25 mouse cellular contexts compared by ENCODE assay signal in the genomic region with DNA sequence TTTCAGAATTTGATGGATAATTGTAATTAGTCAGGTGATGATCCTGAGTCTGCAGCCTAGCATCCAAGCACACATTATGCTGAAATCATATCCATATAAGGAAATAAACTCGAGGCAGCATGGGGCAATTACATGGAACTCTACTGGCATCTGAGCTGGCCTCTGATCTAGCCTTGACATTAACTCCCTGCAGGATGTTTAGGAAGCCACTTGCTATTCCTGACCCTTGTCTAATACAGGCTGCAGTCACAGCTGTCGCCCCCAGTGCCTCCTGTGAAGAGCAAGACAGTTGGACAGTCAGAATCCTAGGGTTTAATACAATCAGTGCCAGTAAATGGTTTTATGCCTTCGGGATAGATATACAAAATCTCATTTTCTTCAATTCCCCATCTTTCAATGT.
A peak's percentile ranks its signal among the peaks of the same experiment; 100 is the strongest.
DNase-seq lines count a peak whose midpoint lies in the region; ATAC-seq and TF ChIP-seq lines count a peak whose summit lies in the region.
"Had no signal": no experiment of that assay in that cellular context is flagged by ENCODE, and none has a peak within 500 bp of the region (broad histone marks: within the 10 kb centered on the region; RNA-seq: fewer than 3 reads in every experiment).

No protein-coding gene starts in this region.

- H3K27ac ChIP-seq in hindbrain, embryonic 11.5 days (ENCODE audit: low read depth, low read length), result no peak overlapping the region
- no peak overlapping the region for H3K27ac ChIP-seq in hindbrain, embryonic 10.5 days
- no peak overlapping the region for H3K27ac ChIP-seq in midbrain, postnatal 0 days (ENCODE audit: low read depth, low read length)
- H3K27ac ChIP-seq in midbrain, embryonic 11.5 days (ENCODE audit: low read depth, low read length), result no peak overlapping the region
- peak overlapping the region; percentile 30; the same call in 1 of the 2 replicates for H3K27ac ChIP-seq in hindbrain, embryonic 12.5 days
- H3K27ac ChIP-seq in hindbrain, embryonic 15.5 days (replicated peaks), result no peak overlapping the region
- H3K27ac ChIP-seq: forebrain, embryonic 15.5 days; kidney, postnatal 0 days; liver, embryonic 14.5 days had no signal

- no peak overlapping the region for H3K9ac ChIP-seq in hindbrain, embryonic 11.5 days (ENCODE audit: low read depth, low read length)
- no peak overlapping the region for H3K9ac ChIP-seq in midbrain, postnatal 0 days (replicated peaks; ENCODE audit: low read length, poor library complexity, severe bottlenecking)
- H3K9ac ChIP-seq in midbrain, embryonic 11.5 days (ENCODE audit: low read length), result no peak overlapping the region
- no peak overlapping the region for H3K9ac ChIP-seq in hindbrain, embryonic 12.5 days
- H3K9ac ChIP-seq in hindbrain, embryonic 15.5 days, result no peak overlapping the region
- H3K9ac ChIP-seq: forebrain, embryonic 15.5 days; liver, embryonic 14.5 days had no signal

- peak; percentile 51; the same call in 1 of the 2 replicates for ATAC-seq in hindbrain, embryonic 11.5 days (ENCODE audit: low FRiP score)
- ATAC-seq in midbrain, postnatal 0 days (ENCODE audit: low FRiP score), result no peak
- no peak for ATAC-seq in midbrain, embryonic 11.5 days (ENCODE audit: low FRiP score)
- ATAC-seq in hindbrain, embryonic 12.5 days (ENCODE audit: low FRiP score), result peak; percentile 59; the same call in 1 of the 2 replicates
- ATAC-seq in hindbrain, embryonic 15.5 days (ENCODE audit: low FRiP score, low read depth), result peak; percentile 61; the same call in 1 of the 2 replicates
- ATAC-seq: forebrain, embryonic 15.5 days had no signal

- no peaks in the 10 kb centered on the region for H3K27me3 ChIP-seq in hindbrain, embryonic 11.5 days (ENCODE audit: control insufficient read depth, insufficient read depth, low read length)
- H3K27me3 ChIP-seq in hindbrain, embryonic 10.5 days (ENCODE audit: insufficient read depth, poor library complexity, severe bottlenecking), result no peaks in the 10 kb centered on the region
- H3K27me3 ChIP-seq in midbrain, postnatal 0 days (ENCODE audit: insufficient read depth, low read length), result no peaks in the 10 kb centered on the region
- no peaks in the 10 kb centered on the region for H3K27me3 ChIP-seq in midbrain, embryonic 11.5 days (ENCODE audit: control insufficient read depth, insufficient read depth, low read length)
- H3K27me3 ChIP-seq in hindbrain, embryonic 12.5 days, result no peaks in the 10 kb centered on the region
- H3K27me3 ChIP-seq in hindbrain, embryonic 15.5 days, result no peaks in the 10 kb centered on the region
- H3K27me3 ChIP-seq: forebrain, embryonic 15.5 days had no signal

- H3K9me3 ChIP-seq in hindbrain, embryonic 11.5 days (ENCODE audit: control insufficient read depth, low read length), result no peaks in the 10 kb centered on the region
- H3K9me3 ChIP-seq in hindbrain, embryonic 10.5 days, result no peaks in the 10 kb centered on the region
- H3K9me3 ChIP-seq in midbrain, postnatal 0 days (ENCODE audit: low read length), result no peaks in the 10 kb centered on the region
- no peaks in the 10 kb centered on the region for H3K9me3 ChIP-seq in midbrain, embryonic 11.5 days (ENCODE audit: control insufficient read depth, low read length)
- H3K9me3 ChIP-seq in hindbrain, embryonic 12.5 days (replicated peaks), result no peaks in the 10 kb centered on the region
- H3K9me3 ChIP-seq in hindbrain, embryonic 15.5 days, result no peaks in the 10 kb centered on the region
- H3K9me3 ChIP-seq: forebrain, embryonic 15.5 days had no signal

- H3K4me1 ChIP-seq in hindbrain, embryonic 11.5 days (replicated peaks; ENCODE audit: control insufficient read depth, insufficient read depth, low read length), result no peaks in the 10 kb centered on the region
- H3K4me1 ChIP-seq in hindbrain, embryonic 10.5 days (replicated peaks), result no peaks in the 10 kb centered on the region
- no peaks in the 10 kb centered on the region for H3K4me1 ChIP-seq in midbrain, postnatal 0 days (ENCODE audit: insufficient read depth, low read length)
- no peaks in the 10 kb centered on the region; the same call in 1 of the 2 replicates for H3K4me1 ChIP-seq in midbrain, embryonic 11.5 days (ENCODE audit: control insufficient read depth, insufficient read depth, low read length)
- H3K4me1 ChIP-seq in hindbrain, embryonic 12.5 days, result 0 out of 2 replicates have a peak, but pooled peaks cover 2% of the 10 kb centered on the region
- H3K4me1 ChIP-seq in hindbrain, embryonic 15.5 days (replicated peaks), result peaks cover 9% of the 10 kb centered on the region; the same call in 1 of the 2 replicates

- H3K36me3 ChIP-seq in hindbrain, embryonic 11.5 days (ENCODE audit: control insufficient read depth, insufficient read depth, low read length), result no peaks in the 10 kb centered on the region
- H3K36me3 ChIP-seq in hindbrain, embryonic 10.5 days, result no peaks in the 10 kb centered on the region
- H3K36me3 ChIP-seq in midbrain, postnatal 0 days (ENCODE audit: insufficient read depth, low read length), result no peaks in the 10 kb centered on the region
- H3K36me3 ChIP-seq in midbrain, embryonic 11.5 days (ENCODE audit: control insufficient read depth, insufficient read depth, low read length), result no peaks in the 10 kb centered on the region
- no peaks in the 10 kb centered on the region for H3K36me3 ChIP-seq in hindbrain, embryonic 12.5 days
- no peaks in the 10 kb centered on the region for H3K36me3 ChIP-seq in hindbrain, embryonic 15.5 days
- H3K36me3 ChIP-seq: forebrain, embryonic 15.5 days had no signal

- intact Hi-C loops in heart, postnatal 10 days (cut with DNase I), result loop anchor here (2.0 to 10.0 kb wide), 2 partner anchors 895 to 1401 kb away; no protein-coding TSS in a partner anchor

- H3K4me3 ChIP-seq in hindbrain, embryonic 11.5 days (ENCODE audit: low read depth, low read length), result no peak overlapping the region
- H3K4me3 ChIP-seq in hindbrain, embryonic 10.5 days, result no peak overlapping the region
- H3K4me3 ChIP-seq in midbrain, postnatal 0 days (ENCODE audit: low read depth, low read length), result no peak overlapping the region
- no peak overlapping the region for H3K4me3 ChIP-seq in midbrain, embryonic 11.5 days (ENCODE audit: low read depth, low read length)
- no peak overlapping the region for H3K4me3 ChIP-seq in hindbrain, embryonic 12.5 days
- no peak overlapping the region for H3K4me3 ChIP-seq in hindbrain, embryonic 15.5 days
- H3K4me3 ChIP-seq: forebrain, embryonic 15.5 days; myocyte had no signal

- no peak for TF ChIP-seq CTCF in midbrain, postnatal 0 days (IDR thresholded peaks at IDR 0.05)

- peak; percentile 8 for DNase-seq in hindbrain, embryonic 11.5 days (ENCODE audit: low spot score)
- no peak for DNase-seq in hindbrain, embryonic 10.5 days (ENCODE audit: low spot score)
- peak; percentile 43 for DNase-seq in midbrain, postnatal 0 days (ENCODE audit: low spot score)
- no peak for DNase-seq in midbrain, embryonic 11.5 days (ENCODE audit: low spot score, missing footprints)
- no peak for DNase-seq in lung, postnatal 25 days (ENCODE audit: low spot score)
- DNase-seq in heart, postnatal 10 days, result no peak
- DNase-seq: adrenal gland, postnatal 25 days; B cell, adult 2 months; gastrocnemius, postnatal 25 days; heart, adult 18-20 months; heart, postnatal 4 days; kidney, adult 2 months; kidney, postnatal 4 days; liver; lung, adult 2 months; lung, postnatal 10 days; right cerebral cortex, postnatal 25 days; thymus, postnatal 14 days had no signal

- WGBS in hindbrain, embryonic 11.5 days, result 56% methylated on average over 3 of the region's 3 CpGs
- 62% methylated on average over 3 of the region's 3 CpGs for WGBS in hindbrain, embryonic 10.5 days
- WGBS in midbrain, postnatal 0 days, result 40% methylated on average over 3 of the region's 3 CpGs
- WGBS in midbrain, embryonic 11.5 days, result 55% methylated on average over 3 of the region's 3 CpGs
- WGBS in hindbrain, embryonic 12.5 days, result 45% methylated on average over 3 of the region's 3 CpGs
- WGBS in hindbrain, embryonic 15.5 days, result 26% methylated on average over 3 of the region's 3 CpGs

- no peak overlapping the region for H3K4me2 ChIP-seq in hindbrain, embryonic 11.5 days (replicated peaks; ENCODE audit: low read depth, low read length)
- no peak overlapping the region for H3K4me2 ChIP-seq in midbrain, postnatal 0 days (ENCODE audit: low read depth, low read length, poor library complexity, severe bottlenecking)
- no peak overlapping the region for H3K4me2 ChIP-seq in midbrain, embryonic 11.5 days
- H3K4me2 ChIP-seq in hindbrain, embryonic 12.5 days (replicated peaks), result no peak overlapping the region
- no peak overlapping the region for H3K4me2 ChIP-seq in hindbrain, embryonic 15.5 days
- H3K4me2 ChIP-seq: forebrain, embryonic 15.5 days; heart, embryonic 11.5 days had no signal

Comparison
In these comparisons a context has a peak if more than half of its experiments do, and no peak if none do; other contexts are left out.
1. DNase-seq: peak in hindbrain, embryonic 11.5 days (single experiment) and midbrain, postnatal 0 days (single experiment); none in hindbrain, embryonic 10.5 days (single experiment), midbrain, embryonic 11.5 days (single experiment), lung, postnatal 25 days (single experiment) and heart, postnatal 10 days (0 of 2).
2. ATAC-seq: peak in hindbrain, embryonic 11.5 days (single experiment), hindbrain, embryonic 12.5 days (single experiment) and hindbrain, embryonic 15.5 days (single experiment); none in midbrain, postnatal 0 days (single experiment) and midbrain, embryonic 11.5 days (single experiment).